Mouse (Mus musculus) skeletal muscle tissue, adult 2 months (tissue): ENCODE data around the gene Gm20388.
A peak's percentile ranks its signal among the peaks of the same experiment; 100 is the strongest.

ENCODE experiments used
- DNase-seq: peaks from one replicate; pipeline ENCODE4 v3.0.0-alpha.2; 2012; ENCODE audit warnings: low read depth, low spot score

Gm20388 gene

DNA sequence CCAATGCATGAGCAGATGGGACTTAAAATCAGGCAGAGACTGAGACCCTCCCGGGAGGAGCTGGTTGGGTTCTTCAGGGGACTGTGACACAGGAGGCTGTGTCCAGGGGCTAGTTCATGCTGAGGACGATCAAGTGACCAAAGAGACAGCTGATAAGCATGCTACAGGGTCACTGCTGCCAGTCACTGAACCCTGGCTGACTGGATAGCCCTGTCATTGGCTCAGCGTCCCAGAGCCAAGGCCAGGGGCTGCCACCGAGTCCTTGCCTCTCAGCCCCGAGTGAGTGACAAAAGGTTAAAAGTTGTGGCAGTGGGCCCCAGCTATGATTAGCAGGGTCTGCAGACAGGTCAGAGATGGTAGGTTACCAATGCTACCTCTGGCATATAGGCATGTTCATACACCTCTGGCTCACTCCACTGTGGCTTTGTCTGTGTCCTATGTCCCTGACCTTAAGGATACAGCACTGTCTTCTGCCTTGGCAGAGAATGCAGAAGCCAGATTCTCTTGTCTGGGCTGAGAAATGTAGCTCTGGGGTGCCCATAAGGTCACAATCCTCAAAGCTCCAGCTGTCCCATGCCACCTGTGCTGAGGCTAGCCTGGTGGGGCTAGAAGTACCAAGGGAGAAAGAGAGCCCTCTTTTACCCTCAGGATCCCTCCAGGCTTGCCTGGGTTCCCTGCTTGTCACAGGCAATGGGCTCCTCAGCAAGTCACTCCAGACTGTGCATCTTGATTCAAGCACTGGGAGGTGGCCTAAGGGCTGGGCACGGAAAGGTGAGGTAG is 2733.7 kb downstream of the Gm20388 start:
- DNase-seq, result no peak

DNA sequence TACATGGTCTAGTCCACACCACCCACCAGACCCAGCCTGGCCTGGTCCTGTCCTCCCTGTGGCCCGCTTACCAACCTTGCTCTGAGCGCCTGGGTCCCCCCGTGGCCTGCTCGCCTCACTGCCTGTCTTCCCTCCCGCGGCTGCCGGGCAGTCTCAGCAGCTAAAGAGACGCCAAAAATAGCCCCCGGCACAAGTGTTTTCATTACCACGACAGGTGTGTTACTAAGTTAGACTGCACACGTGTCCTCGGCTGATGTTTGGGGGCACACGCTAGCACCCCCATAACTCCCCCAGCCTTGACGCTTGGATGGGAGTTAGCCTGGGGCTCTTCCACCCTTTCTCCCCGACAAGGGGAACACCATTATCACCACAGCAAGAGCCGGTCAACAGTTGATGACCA is 2735.7 kb downstream of the Gm20388 start:
- peak; percentile 57 for DNase-seq

DNA sequence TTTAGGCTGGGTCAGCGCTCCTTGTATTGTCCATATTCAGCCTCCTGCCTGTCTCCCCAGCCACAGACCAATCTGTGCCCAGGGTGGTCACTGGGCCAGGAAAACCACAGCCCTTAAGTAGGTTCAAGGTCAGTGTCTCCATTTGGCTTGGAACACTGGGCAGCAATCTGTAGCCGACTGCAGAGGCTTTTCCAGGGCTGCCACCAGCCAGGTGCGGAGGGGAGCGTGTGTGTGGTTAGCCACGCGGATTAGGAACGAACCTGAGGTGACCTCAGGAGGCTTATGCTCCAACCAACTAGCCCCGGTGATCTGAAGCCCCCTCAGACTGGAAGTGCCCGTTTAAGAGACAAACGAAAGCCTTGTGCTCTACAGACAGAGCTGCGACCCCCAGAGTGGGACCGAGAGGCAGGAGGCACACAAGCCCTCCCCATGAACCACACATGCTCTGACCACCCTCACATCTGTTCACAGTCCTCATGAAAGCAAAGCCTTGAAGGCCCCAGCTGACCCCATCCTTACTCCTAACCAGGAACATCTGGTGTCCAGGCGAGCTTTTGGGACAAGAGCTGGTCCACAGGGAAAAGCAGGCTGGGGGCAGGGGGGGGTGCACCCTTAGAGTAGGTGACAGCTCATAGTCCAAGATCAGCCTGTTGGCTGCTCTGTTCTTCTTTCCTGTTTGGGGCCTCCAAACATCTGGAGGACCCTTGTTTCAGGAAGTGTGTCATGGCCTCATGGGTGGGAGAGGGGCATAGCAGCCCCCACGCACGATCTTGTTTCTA is 2737.7 kb downstream of the Gm20388 start:
- no peak for DNase-seq

DNA sequence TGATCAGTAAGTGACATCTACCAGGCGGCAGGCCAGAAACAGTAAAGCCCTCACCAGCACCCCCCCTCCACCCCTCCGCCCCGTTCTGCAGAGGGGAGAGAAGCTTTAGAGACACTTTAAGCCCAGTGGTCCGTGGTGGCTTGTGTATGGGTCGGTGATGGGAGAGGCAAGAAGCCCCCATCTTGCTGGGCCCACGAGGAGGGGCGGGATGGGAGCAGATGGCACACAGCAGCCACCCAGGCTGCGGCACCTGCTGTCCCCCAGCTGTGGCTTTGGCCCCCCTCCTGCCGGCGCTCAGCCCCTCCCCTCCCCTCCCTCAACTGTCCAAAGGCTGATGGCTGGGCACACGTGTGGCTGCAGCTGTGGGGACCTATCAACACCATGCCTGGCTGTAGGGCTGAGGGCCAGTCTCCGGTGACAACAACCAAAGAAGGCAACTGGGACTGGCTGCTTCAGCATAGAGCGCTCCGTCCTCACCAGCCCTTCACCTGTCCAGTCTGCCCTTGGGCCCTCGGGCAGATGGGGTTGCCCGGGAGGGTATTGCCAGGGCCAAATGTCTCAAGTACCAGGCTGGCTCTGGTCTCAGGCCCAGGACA is 2740.8 kb downstream of the Gm20388 start:
- DNase-seq, result peak; percentile 98

DNA sequence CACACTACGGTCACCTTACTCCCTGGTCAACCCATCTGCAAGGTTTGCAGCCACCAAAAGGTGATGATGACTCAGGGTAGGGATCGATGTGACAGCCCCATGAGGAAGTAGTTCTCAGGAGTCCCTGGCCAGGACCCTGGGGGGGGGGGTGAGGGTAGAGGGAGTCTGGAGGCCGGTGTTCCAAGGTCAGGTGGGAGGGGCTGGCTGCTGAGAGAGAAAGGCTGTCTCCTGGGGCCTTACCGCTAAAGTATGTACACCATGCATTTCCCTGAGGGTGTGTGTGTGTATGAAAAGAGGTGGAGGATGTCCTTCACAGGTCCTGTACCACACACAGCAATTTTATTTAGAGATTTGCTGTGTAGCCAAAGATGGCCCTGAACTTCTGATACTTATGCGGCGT is 2742.0 kb downstream of the Gm20388 start:
- DNase-seq, result no peak

DNA sequence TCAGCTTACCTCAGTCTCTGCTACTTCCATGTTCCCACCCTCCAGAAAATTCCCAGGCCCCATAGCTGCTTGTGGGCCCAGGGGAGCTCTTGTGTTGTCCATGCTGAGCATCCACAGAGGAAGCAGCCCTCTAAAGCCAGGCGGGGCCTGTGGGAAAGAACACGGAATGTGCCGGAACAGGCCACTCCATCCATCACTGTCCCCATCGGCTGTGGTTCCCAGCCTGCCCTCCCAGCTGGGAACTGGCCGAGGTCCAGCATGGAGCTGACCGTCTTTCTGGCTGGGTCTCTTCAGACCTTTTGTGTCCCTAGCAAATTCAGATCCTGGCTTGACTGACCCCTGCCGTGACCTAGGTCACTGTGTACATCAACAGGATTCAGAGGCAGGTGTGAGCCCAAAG is 2744.1 kb downstream of the Gm20388 start:
- peak; percentile 58 for DNase-seq

DNA sequence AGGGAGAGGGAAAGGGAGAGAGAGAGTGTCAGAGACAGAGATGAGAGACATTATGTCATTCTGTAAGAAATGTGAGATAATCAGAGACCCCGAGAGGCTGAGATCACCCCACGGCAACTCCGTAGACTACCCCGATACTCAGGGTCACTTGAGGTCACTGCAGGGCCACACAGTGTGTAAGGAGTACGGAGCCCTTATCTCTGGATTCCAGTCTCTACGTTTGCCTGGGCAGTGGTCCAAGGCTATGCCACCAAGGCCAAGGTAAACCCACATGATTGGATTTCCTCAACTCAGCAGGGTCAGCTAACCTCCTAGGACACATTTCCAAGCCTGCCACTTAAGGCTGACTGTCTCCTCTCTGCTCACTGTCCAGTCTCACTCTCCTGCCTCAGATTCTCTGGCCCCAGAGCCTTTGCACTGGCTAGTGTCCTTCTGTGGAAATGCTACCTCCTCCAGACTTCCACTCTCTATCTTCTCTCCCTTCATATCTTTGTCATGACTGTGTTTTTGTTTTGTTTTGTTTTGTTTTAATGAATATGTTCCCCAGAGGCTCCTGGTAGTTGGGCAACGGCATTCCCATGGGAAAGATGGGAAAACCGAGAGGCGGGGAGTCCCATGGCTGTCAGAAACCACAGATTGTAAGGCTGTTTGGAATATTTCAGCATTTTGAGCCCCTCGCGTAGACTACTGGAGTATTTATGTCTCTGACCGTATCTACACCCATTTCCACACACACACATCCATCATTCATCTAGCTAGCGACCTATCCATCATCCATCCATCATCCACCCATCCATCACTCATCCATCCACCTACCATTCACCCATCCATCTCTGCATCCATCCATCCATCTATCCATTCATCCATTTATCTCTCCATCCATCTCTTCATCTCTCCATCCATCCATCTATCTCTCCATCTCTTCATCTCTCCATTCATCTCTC is 2745.7 kb downstream of the Gm20388 start:
- peak; percentile 61 for DNase-seq

DNA sequence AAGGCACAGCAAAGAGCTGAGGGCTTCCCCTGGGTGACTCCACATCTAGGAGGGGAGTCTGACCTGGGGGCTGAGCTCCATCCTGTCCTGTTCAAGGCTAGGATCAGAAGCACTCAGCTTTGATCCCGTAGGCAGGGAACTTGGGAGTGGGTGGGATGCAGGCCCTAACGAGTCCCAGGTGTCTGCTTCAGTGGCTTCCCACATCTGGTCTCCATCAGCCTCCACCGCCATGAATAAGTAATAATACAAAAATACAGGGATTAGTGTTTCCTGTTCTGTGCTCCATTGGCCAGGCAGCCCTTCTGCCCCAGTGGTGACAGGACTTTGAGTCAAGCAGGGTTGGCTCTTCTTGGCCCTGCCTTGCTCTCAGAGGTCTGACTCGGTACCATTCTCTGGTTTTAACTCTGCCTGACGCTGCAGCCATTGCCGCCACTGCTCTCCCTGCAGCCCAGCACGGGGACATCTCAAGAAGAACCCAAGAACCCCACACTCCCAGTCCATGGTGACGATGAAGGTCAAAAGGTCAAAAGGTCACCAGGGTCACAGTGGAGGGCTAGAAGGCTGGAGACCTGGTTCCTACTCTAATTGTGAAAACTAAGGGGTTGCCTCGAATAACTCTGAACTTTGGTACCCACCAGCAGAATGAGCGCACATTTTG is 2747.6 kb downstream of the Gm20388 start:
- DNase-seq, result no peak

DNA sequence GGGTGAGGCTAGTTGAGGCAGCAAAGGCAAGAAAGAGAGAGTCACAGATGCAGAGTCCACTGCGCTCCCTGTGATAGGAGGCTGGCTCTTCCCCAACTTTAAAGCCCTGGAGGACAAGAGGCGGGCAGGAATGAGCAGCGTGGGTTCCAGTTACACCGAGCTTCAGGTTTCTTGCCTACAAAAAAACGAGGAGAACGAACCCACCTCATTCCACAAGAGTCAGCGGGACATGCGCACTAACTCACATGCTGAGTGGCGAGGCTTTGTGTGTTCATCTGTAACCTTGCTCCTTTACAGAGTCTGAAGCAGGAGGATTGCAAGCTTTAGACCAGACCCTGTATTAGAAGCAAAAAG is 2748.1 kb downstream of the Gm20388 start:
- DNase-seq, result no peak

DNA sequence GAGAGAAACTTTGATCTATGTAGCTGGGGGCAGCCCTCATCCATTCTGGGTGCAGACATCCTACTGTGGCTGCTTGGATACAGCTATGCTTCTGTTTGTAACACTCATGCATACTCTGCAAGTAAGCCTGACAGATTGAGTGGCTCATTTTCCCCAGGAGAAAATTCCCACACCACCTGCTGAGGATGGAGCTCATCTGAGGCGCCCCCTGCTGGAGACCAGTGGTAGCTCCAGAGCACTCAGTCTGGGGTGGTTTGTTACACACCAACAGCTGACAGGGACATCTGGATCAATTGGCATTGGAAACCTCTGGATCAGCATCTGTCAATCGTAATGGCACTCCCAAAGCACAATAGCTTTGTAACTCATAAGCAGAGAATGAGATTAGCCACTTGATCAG is 2749.4 kb downstream of the Gm20388 start:
- no peak for DNase-seq

DNA sequence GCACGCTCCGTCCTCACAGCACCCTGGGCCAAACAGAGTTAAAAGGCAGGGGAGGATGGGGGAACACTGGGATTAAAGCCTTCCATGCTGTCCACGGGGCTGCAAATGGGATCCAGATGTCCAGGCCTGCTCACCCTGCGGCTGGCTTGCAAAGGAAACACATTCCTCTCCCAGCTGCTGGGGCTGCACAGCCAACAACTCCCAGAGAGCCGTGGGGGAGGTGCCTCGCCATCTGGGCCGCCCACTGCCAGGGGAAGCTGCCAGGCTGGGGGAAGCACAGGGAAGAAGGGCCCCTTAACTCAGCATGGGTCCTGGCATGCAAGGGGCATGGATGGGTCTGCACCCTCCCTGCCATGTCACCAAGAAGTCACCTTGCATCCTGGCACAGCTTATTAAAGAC is 2750.5 kb downstream of the Gm20388 start:
- DNase-seq, result peak; percentile 75

DNA sequence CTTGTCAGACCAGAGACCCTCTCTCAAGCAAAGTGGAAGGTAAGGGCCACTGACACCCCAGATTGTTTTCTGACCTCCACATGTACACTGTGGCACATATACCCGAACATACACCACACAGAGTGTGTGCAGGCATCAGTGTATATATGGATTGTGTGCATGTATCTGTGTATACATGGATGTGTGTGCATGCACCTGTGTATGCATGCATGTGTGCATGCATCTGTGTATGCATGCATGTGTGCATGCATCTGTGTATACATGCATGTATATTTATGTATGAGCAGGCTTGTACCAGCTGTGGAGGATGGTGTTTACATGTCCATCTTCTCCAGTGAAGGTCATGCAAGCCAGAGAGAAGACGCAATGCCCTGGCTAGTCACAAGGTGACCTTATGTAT is 2751.3 kb downstream of the Gm20388 start:
- no peak for DNase-seq

DNA sequence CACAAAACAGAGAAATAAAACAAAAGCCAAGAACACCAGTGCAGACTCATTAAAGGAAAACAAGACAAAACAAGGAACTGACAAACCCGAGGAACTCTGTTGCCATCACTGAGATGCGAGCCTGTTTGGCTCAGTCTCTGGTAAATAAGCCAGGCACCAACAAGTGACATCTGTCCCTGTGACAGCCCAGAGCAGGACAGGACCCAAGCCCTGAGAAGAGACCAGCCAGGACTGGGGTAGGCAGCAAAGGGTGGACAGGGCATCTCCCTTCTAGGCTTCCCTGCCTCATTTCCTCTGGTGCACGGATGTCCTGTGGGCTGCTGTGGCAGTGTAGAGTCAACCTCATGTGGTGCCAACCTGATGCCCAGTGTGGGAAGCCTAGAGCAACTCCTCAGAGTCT is 2752.5 kb downstream of the Gm20388 start:
- DNase-seq, result no peak

DNA sequence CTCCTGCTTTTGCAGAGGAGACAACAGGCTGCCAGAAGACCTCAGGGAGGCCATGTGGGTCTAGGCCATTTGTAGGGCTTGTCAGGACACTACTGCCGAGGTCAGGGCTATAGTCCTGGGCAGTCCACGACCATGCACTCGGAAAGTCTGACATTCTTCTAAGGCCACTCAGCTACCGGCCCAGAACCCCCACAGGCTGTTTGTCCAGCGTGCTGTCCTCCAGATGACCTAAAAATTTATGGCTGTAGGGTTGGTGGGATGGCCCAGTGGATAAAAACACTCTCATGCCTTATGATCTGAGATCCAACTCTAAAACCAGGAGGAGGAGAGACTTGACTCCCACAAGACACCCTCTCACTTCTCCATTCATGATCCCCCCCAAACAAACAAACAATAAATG is 2753.0 kb downstream of the Gm20388 start:
- no peak for DNase-seq

DNA sequence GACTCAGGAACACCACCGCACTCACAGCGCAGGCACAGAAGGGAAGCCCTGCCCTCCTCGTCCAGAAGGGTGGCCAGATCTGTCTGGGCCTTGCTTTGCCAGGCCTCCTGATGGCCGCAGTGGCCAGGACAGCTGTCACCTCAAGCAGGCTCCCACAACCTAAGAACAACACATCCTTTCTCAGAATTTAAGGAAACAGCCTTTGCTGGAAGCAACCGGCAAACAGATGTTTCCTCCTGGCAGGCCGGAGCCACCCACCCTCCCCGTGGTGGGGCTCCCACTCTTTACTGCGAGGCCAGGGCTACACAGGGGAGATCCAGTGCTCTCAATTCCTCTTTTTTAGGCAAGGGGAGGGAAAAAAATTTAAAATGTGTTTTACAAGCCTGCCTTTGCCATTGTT is 2754.6 kb downstream of the Gm20388 start:
- DNase-seq, result peak; percentile 72

DNA sequence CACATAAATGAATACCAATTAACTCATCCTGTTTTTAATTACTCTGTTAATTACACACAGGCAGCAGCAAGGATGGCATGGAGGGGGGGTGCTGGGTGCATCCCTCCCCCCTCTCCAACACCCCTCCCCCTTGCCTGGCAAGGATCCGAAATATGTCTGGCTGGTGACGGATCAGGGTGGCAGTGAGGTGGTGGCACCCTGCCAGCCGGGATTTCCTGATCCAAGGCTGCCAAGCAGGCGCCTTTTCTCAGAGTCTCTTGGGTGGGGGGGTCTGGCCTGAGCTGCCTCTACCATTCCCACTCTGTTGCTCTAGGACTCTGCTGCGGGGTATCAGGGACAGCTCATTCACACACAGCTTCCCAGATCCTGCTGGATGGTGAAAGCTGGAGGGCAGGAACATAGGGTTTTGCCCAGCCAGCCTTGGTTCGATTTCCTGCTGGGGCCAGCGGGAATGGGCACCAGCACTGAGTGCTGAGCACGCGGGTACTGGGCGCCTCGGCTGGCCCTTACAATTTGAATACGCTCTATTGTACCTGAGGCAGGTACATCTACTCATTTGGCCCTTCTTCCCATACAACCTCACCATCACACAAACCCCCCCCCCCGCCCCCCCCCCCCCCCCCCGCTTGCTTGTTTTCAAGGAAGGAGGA is 2755.2 kb downstream of the Gm20388 start:
- no peak for DNase-seq

DNA sequence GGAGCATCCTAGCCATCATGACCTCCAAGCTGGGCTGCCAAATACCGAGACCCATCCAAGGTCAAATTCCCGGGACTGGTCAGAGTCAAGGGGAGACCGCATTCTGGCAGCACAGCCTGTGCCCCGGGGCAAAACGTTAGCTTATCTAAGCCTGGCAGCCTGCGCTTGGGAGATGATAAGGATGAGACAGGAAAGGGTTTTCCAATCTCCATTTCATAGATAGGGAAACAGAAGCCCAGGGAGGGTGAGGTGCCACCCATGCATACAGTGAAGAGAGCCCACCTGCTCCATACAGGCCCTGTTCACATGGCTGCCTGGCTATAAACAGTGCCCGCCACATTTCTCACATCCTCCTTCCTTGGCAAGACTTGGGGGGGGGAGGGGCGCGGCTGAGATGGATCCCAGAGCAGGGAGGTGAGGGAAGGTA is 2755.7 kb downstream of the Gm20388 start:
- no peak for DNase-seq

DNA sequence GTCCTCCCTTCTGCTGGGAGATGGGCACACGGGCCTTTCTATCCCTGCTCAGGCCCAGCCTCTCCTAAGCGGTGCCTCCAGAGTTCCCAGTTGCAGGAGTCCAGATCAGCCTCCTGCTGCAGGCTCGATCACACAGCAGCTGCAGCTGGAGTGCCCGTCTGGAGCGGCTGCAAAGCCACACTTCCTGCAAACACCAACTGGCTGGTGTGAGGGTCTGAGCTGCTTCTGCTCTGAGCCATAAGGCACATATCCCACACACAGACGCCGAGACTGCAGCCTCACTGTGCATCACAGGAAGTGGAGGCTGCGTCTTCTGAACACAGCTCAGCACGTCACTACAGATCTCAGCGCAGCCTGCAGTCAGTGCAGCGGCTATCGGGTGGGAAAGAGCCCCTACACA is 2756.2 kb downstream of the Gm20388 start:
- no peak for DNase-seq

DNA sequence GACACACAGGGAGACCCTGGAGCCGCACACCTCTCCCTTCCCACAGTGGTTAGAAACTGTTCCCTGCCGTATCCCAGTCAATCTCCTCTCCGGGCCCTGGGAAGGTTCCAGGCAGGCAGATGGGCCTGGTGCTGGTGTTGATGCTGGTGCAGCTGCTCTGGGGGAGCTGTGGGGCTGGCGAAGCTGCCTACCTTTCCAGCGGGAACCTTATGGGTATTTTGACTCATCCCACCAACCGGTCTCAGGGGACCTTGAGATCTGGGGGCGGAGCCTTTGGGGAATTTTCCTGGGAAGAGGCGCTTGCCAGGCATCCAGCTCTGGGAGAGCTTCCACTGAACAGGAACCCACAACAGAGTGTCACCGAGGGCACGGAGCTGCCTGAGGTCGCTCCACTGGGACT is 2757.2 kb downstream of the Gm20388 start:
- DNase-seq, result no peak

DNA sequence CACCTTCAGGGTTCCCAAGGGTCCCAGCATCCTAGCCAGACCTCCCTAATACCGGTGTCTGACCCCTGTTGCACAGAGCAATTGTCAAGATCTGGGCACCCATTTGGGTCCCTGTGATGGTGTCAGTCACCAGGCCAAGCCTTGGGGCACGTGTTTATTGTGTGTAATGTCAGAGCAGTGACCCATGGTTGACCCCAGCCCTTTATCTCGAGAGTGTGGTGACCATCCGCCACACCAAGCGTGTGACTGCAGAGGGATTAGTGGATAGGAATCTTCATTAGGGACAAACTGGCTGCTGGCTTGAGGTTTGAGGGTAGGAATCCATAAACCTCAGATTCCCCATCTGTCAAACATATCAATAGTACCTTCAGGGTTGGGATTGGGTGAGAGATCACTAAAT is 2758.7 kb downstream of the Gm20388 start:
- no peak for DNase-seq

DNA sequence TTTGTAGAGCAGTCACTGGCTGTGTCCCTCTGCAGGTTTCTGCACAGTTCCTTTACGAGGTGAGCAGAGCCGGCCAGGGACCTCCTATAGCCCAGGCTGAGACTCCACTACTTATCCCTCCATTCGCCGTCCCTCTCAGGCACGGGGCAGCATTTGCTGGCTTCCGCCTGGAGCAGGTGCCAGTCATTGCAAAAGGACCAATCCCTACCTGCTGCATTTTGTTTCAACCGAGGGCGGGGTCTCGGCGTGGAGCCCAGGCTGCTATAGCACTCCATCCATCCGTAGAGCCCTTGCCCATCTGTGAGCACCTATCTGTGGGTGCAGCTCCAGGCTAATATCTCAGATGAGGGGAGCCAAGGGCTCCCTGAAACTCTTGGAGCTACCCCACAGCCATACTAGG is 2759.4 kb downstream of the Gm20388 start:
- DNase-seq, result no peak
